Mouse (Mus musculus) thymus, postnatal 10 days (tissue): ENCODE measurements around the gene Slc25a19.
A peak's percentile ranks its signal among the peaks of the same experiment; 100 is the strongest.

ENCODE experiments used
- DNase-seq, 2 experiments: peaks; one replicate each; pipeline ENCODE4 v3.0.0; 2021; ENCODE audit warnings: low spot score in 2 of 2

Gene Slc25a19

GRCm38 (mm10) chr11:115640978-115641663 is 13.0 kb upstream of the Slc25a19 start:
- peak; percentile 62 to 69 for DNase-seq

GRCm38 (mm10) chr11:115640311-115640828 is 12.3 kb upstream of the Slc25a19 start:
- no peak for DNase-seq

- no peak for DNase-seq
Observed at GRCm38 (mm10) chr11:115639540-115639939, 11.4 kb upstream of the Slc25a19 start.

GRCm38 (mm10) chr11:115638498-115639409 is 10.7 kb upstream of the Slc25a19 start:
- DNase-seq: no peak

GRCm38 (mm10) chr11:115636960-115637359 is 8.9 kb upstream of the Slc25a19 start:
- no peak for DNase-seq

GRCm38 (mm10) chr11:115635484-115635883 is 7.4 kb upstream of the Slc25a19 start:
- no peak for DNase-seq

- no peak for DNase-seq
Observed at GRCm38 (mm10) chr11:115635041-115635440, 6.9 kb upstream of the Slc25a19 start.

GRCm38 (mm10) chr11:115634109-115634508 is 6.0 kb upstream of the Slc25a19 start:
- no peak for DNase-seq

- no peak for DNase-seq
Observed at GRCm38 (mm10) chr11:115632862-115633261, 4.8 kb upstream of the Slc25a19 start.

- DNase-seq: no peak
Observed at GRCm38 (mm10) chr11:115632247-115632646, 4.2 kb upstream of the Slc25a19 start.

- no peak for DNase-seq
Observed at GRCm38 (mm10) chr11:115631505-115631890, 3.4 kb upstream of the Slc25a19 start.

GRCm38 (mm10) chr11:115630532-115631504 is 2.7 kb upstream of the Slc25a19 start:
- DNase-seq: no peak

GRCm38 (mm10) chr11:115629734-115630531 is 1.8 kb upstream of the Slc25a19 start:
- DNase-seq: no peak

- DNase-seq: no peak
Observed at GRCm38 (mm10) chr11:115628465-115629101, 488 bp upstream of the Slc25a19 start.

GRCm38 (mm10) chr11:115626824-115627616 is 1.1 kb downstream of the Slc25a19 start:
- no peak for DNase-seq

- no peak for DNase-seq
Observed at GRCm38 (mm10) chr11:115625877-115626276, 2.2 kb downstream of the Slc25a19 start.

- no peak for DNase-seq
Observed at GRCm38 (mm10) chr11:115623487-115624070, 4.5 kb downstream of the Slc25a19 start.

GRCm38 (mm10) chr11:115619949-115620348 is 8.1 kb downstream of the Slc25a19 start:
- DNase-seq: no peak
